Comparison of ENCODE assay signal across 8 mouse cellular contexts in the genomic region with DNA sequence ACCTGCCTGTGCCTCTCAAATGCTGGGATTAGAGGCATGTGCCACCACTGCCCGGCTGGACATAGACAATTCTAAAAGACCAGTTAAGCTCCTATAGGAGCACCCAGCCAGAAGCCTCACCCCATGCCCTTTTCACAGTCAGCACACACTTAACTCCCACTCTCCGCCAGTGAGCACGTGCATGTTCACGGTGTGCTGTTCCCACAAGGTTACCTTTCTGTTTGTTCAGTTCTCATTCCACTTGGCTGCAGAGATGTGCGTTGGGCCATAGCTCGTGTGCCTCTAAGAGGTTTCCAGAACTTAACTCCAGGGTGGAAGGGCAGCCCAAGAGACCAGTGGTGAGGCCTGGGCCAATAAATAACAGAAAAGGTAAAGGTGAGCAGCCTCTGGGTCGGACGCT. TPM values are rescaled to one million over a fixed set of nuclear protein-coding genes. Genes with fewer than 3 reads are reported as not detected.
A peak's percentile ranks its signal among the peaks of the same experiment; 100 is the strongest.
DNase-seq lines count a peak whose midpoint lies in the region; ATAC-seq and TF ChIP-seq lines count a peak whose summit lies in the region.

No protein-coding gene starts in this region.

- 86% methylated on average over 8 of the region's 8 CpGs for WGBS in forebrain, embryonic 16.5 days
- 72% methylated on average over 8 of the region's 8 CpGs for WGBS in liver, embryonic 11.5 days
- WGBS in neural tube, embryonic 15.5 days = 82% methylated on average over 8 of the region's 8 CpGs

- no peak for ATAC-seq in forebrain, embryonic 16.5 days
- 0 out of 2 replicates have a peak, but pooled peaks have one; percentile 1 for ATAC-seq in liver, embryonic 11.5 days (replicated peaks; ENCODE audit: low FRiP score)
- ATAC-seq in neural tube, embryonic 15.5 days (ENCODE audit: low FRiP score) = no peak
- no peak for ATAC-seq in activated CD4-positive, CD25-positive, alpha-beta regulatory T cell, adult 4 months

- H3K27ac ChIP-seq in layer of hippocampus, adult 2 months = no peak overlapping the region
- H3K27ac ChIP-seq in forebrain, embryonic 16.5 days (ENCODE audit: low read length) = no peak overlapping the region
- H3K27ac ChIP-seq in liver, embryonic 11.5 days (ENCODE audit: low read depth, low read length) = no peak overlapping the region
- H3K27ac ChIP-seq in neural tube, embryonic 15.5 days (replicated peaks) = no peak overlapping the region

- peaks cover 9% of the 10 kb centered on the region; the same call in 1 of the 2 replicates for H3K36me3 ChIP-seq in forebrain, embryonic 16.5 days (ENCODE audit: control insufficient read depth, insufficient read depth)
- peaks cover 11% of the 10 kb centered on the region; the same call in 1 of the 2 replicates for H3K36me3 ChIP-seq in liver, embryonic 11.5 days (ENCODE audit: control insufficient read depth, insufficient read depth, low read length)
- peaks cover 32% of the 10 kb centered on the region for H3K36me3 ChIP-seq in neural tube, embryonic 15.5 days

- H3K27me3 ChIP-seq in forebrain, embryonic 16.5 days (replicated peaks; ENCODE audit: control insufficient read depth, insufficient read depth, low read length) = no peaks in the 10 kb centered on the region
- H3K27me3 ChIP-seq in liver, embryonic 11.5 days (replicated peaks; ENCODE audit: control insufficient read depth, insufficient read depth, low read length) = no peaks in the 10 kb centered on the region
- H3K27me3 ChIP-seq in neural tube, embryonic 15.5 days (replicated peaks) = no peaks in the 10 kb centered on the region

- no peaks in the 10 kb centered on the region for H3K9me3 ChIP-seq in forebrain, embryonic 16.5 days (ENCODE audit: control insufficient read depth, low read length)
- H3K9me3 ChIP-seq in liver, embryonic 11.5 days (ENCODE audit: control insufficient read depth, low read length) = no peaks in the 10 kb centered on the region
- no peaks in the 10 kb centered on the region for H3K9me3 ChIP-seq in neural tube, embryonic 15.5 days (replicated peaks)

- H3K4me2 ChIP-seq in forebrain, embryonic 16.5 days (ENCODE audit: low read length) = peak overlapping the region; percentile 87
- H3K4me2 ChIP-seq in liver, embryonic 11.5 days = peak overlapping the region; percentile 93
- H3K4me2 ChIP-seq in neural tube, embryonic 15.5 days = peak overlapping the region; percentile 95

- H3K4me1 ChIP-seq in forebrain, embryonic 16.5 days (replicated peaks; ENCODE audit: control insufficient read depth, insufficient read depth, low read length) = peaks cover 23% of the 10 kb centered on the region
- no peaks in the 10 kb centered on the region; the same call in 1 of the 2 replicates for H3K4me1 ChIP-seq in liver, embryonic 11.5 days (replicated peaks; ENCODE audit: control insufficient read depth, insufficient read depth, low read length)
- peaks cover 31% of the 10 kb centered on the region for H3K4me1 ChIP-seq in neural tube, embryonic 15.5 days

- peak overlapping the region; percentile 98; the same call in 1 of the 2 replicates for H3K4me3 ChIP-seq in layer of hippocampus, adult 2 months
- peak overlapping the region; percentile 88 for H3K4me3 ChIP-seq in forebrain, embryonic 16.5 days (replicated peaks; ENCODE audit: low read length)
- H3K4me3 ChIP-seq in liver, embryonic 11.5 days (ENCODE audit: low read depth, low read length) = peak overlapping the region; percentile 70
- H3K4me3 ChIP-seq in neural tube, embryonic 15.5 days (replicated peaks) = peak overlapping the region; percentile 80

- DNase-seq in layer of hippocampus, adult 2 months (ENCODE audit: low spot score in 2 of 2) = no peak
- no peak for DNase-seq in layer of hippocampus, postnatal 25 days (ENCODE audit: extremely low spot score in 1 of 2, low spot score in 1 of 2)
- DNase-seq in liver, embryonic 11.5 days (ENCODE audit: low spot score) = no peak
- DNase-seq in adrenal gland, adult 18-20 months (ENCODE audit: low spot score in 2 of 2) = no peak
- DNase-seq in kidney, postnatal 25 days = no peak

- no peak for TF ChIP-seq CTCF in layer of hippocampus, adult 2 months (conservative IDR thresholded peaks at IDR 0.05)

- no peak overlapping the region for H3K9ac ChIP-seq in forebrain, embryonic 16.5 days (replicated peaks; ENCODE audit: low read depth, low read length)
- peak overlapping the region; percentile 12; the same call in 1 of the 2 replicates for H3K9ac ChIP-seq in liver, embryonic 11.5 days (ENCODE audit: low read depth, low read length)
- peak overlapping the region; percentile 81; the same call in 1 of the 2 replicates for H3K9ac ChIP-seq in neural tube, embryonic 15.5 days (replicated peaks)

RNA-seq across cellular contexts. Expression of a gene that starts 1.8 kb away (rescaled TPM):
- 10 to 100 TPM in 1 of 2 experiments, 1 to 10 TPM in 1; 9.7 to 11.5 TPM for total RNA-seq in layer of hippocampus, adult 2 months (2021)
- total RNA-seq in layer of hippocampus, postnatal 25 days (2021) = 10 to 100 TPM; 11.0 to 11.9 TPM
- 15.9 and 16.1 TPM in 2 replicates for polyA plus RNA-seq in forebrain, embryonic 16.5 days (2015; fragmentation: Nextera tagmentation; extraction: Ambion mirVana)
- polyA plus RNA-seq in liver, embryonic 11.5 days (2014; fragmentation: Nextera tagmentation; extraction: Ambion mirVana) = 6.0 and 6.3 TPM in 2 replicates
- polyA plus RNA-seq in neural tube, embryonic 15.5 days (2015; fragmentation: Nextera tagmentation; extraction: Ambion mirVana) = 14.3 and 15.0 TPM in 2 replicates
- total RNA-seq in adrenal gland, adult 18-20 months (2021) = 10 to 100 TPM; 11.1 to 11.6 TPM
- polyA plus RNA-seq in activated CD4-positive, CD25-positive, alpha-beta regulatory T cell, adult 4 months (2017; shearing (Covaris generic)) = 1 to 10 TPM; 1.9 to 2.1 TPM

RNA-seq across cellular contexts. Expression of a gene that starts 25.3 kb away (rescaled TPM):
- 1 to 10 TPM; 5.0 to 6.1 TPM for total RNA-seq in layer of hippocampus, adult 2 months (2021)
- 1 to 10 TPM; 4.3 to 5.3 TPM for total RNA-seq in layer of hippocampus, postnatal 25 days (2021)
- 0.35 TPM in 1 of 2 replicates, not detected in the other for polyA plus RNA-seq in forebrain, embryonic 16.5 days (2015; fragmentation: Nextera tagmentation; extraction: Ambion mirVana)
- 10.5 and 11.5 TPM in 2 replicates for polyA plus RNA-seq in liver, embryonic 11.5 days (2014; fragmentation: Nextera tagmentation; extraction: Ambion mirVana)
- 1.5 and 2.5 TPM in 2 replicates for polyA plus RNA-seq in neural tube, embryonic 15.5 days (2015; fragmentation: Nextera tagmentation; extraction: Ambion mirVana)
- 10 to 100 TPM in 1 of 2 experiments, 1 to 10 TPM in 1; 9.7 to 22.9 TPM for total RNA-seq in adrenal gland, adult 18-20 months (2021)
- polyA plus RNA-seq in activated CD4-positive, CD25-positive, alpha-beta regulatory T cell, adult 4 months (2017; shearing (Covaris generic)) = under 1 TPM; 0.42 to 0.51 TPM

RNA-seq across cellular contexts. Expression of a gene that starts 54.4 kb away (rescaled TPM):
- 10 to 100 TPM; 89.5 to 94.6 TPM for total RNA-seq in layer of hippocampus, adult 2 months (2021)
- total RNA-seq in layer of hippocampus, postnatal 25 days (2021) = 10 to 100 TPM; 75.0 to 88.0 TPM
- polyA plus RNA-seq in forebrain, embryonic 16.5 days (2015; fragmentation: Nextera tagmentation; extraction: Ambion mirVana) = 27.1 and 35.5 TPM in 2 replicates
- polyA plus RNA-seq in liver, embryonic 11.5 days (2014; fragmentation: Nextera tagmentation; extraction: Ambion mirVana) = 16.6 and 20.2 TPM in 2 replicates
- polyA plus RNA-seq in neural tube, embryonic 15.5 days (2015; fragmentation: Nextera tagmentation; extraction: Ambion mirVana) = 30.3 and 35.2 TPM in 2 replicates
- 10 to 100 TPM; 35.7 to 46.0 TPM for total RNA-seq in adrenal gland, adult 18-20 months (2021)
- polyA plus RNA-seq in activated CD4-positive, CD25-positive, alpha-beta regulatory T cell, adult 4 months (2017; shearing (Covaris generic)) = 1 to 10 TPM; 7.1 to 9.1 TPM
